Mouse (Mus musculus) CD4-positive, CD25-positive, alpha-beta regulatory T cell, adult 2 months (primary cell): Measurements from ENCODE around the gene Fetub.

Source experiments
- DNase-seq: peaks from one replicate; pipeline ENCODE4 v3.0.0-alpha.2; 2012; ENCODE audit warnings: low read depth, low spot score

Fetub gene

DNA sequence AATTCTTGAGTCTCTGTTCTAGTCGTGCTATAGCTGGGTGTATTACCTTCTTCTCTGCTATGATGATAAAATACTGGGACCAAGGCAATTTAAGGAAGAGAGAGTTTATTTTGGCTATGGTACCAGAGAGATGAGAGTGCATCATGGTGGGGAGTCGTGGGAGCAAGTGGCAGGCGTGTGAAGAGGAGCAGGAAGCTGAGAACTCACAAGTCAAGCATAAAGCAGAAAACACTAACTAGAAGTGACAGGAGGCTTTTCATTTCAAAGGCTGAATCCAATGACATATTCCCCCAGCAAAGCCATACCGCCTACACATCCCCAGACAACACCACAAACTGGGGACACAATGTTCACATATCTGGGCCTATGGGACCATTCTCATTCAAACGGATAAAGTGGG lies 44.1 kb downstream of the Fetub start:
- DNase-seq, result no peak

DNA sequence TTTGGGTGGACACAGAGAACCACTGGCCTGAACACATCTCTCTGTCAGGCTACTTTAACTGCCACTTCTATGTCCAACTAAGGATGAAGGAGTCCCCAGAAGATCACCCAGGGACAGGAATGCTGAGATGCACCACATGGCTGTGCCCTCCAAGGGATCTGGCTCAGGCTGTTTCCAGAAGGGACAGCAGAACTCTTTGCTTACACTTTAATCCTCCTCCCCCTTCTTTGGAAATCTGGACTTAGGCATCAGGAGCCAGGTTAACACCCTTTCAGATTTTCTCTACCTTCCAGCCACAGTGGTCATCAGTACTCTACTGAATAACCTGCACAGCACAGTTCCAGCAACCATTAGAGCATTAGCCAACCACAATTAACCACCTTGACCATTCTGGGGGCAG lies 45.2 kb downstream of the Fetub start:
- DNase-seq, result no peak

DNA sequence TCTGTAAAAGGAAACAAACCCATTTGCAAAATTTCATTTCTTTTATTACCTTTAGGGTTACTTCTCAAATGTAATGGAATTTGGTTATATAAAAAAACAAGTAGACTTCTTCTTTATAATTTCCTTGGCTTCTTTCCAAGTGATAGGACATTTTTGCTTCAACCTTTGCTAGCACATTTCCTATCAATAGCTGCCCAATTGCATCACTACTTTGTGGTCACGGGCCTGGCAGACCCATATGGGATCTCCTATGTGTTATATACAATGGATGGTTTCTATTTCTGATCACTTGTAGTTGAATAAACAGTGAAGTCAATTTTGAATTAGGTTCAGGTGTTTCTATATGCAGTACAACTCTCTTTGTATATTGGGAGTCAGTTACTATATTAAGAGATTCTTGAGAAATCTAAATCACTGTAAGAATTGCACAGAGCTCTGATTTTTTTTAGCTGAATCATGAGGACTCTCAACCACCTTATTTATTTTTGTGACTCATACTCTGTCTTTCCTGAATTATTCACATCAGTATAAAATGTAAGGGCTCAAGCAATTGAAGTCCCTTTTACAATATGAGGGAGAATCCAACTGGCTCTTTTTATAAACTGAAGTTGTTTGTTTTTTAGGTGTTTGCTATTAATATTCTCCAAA lies 49.4 kb downstream of the Fetub start:
- no peak for DNase-seq
